Mouse (Mus musculus) thymus, adult 2 months (tissue): ENCODE results near the gene Bod1l. TPM values are rescaled to one million over a fixed set of nuclear protein-coding genes. Genes with fewer than 3 reads are reported as not detected.

Experiments used
- DNase-seq: peaks from one replicate; pipeline ENCODE4 v3.0.0; 2021
- H3K27ac ChIP-seq: fragments of 200-500 bp; 2 replicates; pipeline ENCODE4 v1.5.1; 2012; ENCODE audit warnings: low read length, control low read depth; ENCODE audit not compliant: control insufficient read depth, insufficient read depth
- H3K27me3 ChIP-seq: fragments of 200-500 bp; 2 replicates; pipeline ENCODE4 v1.6.1; 2012; ENCODE audit warnings: mild to moderate bottlenecking, low read length, moderate library complexity, mixed read lengths; ENCODE audit not compliant: control insufficient read depth, insufficient read depth
- H3K36me3 ChIP-seq: fragments of 200-500 bp; 2 replicates; pipeline ENCODE4 v1.6.1; 2012; ENCODE audit warnings: mild to moderate bottlenecking, low read length, moderate library complexity; ENCODE audit not compliant: control insufficient read depth, insufficient read depth
- H3K4me1 ChIP-seq: fragments of 200-500 bp; replicated peaks from 2 replicates; pipeline ENCODE4 v1.6.1; 2012; ENCODE audit warnings: low read length; ENCODE audit not compliant: control insufficient read depth, insufficient read depth
- H3K4me3 ChIP-seq: fragments of 200-500 bp; 2 replicates; pipeline ENCODE4 v1.5.1; 2012; ENCODE audit warnings: mild to moderate bottlenecking, low read length, control low read depth, moderate library complexity; ENCODE audit not compliant: control insufficient read depth, insufficient read depth
- CTCF ChIP-seq: fragments of 200-500 bp; IDR thresholded peaks from 2 replicates; pipeline ENCODE4 v1.5.1; 2012; ENCODE audit warnings: mild to moderate bottlenecking, control low read depth, low read length, moderate library complexity, borderline replicate concordance; ENCODE audit not compliant: control insufficient read depth, poor library complexity, insufficient read depth; ENCODE audit errors: extremely low read depth
- POLR2A ChIP-seq: fragments of 200-500 bp; IDR thresholded peaks from 2 replicates; pipeline ENCODE4 v1.6.1; 2012; ENCODE audit warnings: mild to moderate bottlenecking, low read length, control low read depth, moderate library complexity; ENCODE audit not compliant: control insufficient read depth, poor library complexity, insufficient read depth; ENCODE audit errors: extremely low read depth
- WGBS: fragments of 180-500 bp; shearing (Covaris S2); methylation state at CpG from one replicate; pipeline ENCODE4 v1.1.7; 2018; 5-methylcytosine and 5-hydroxymethylcytosine counted together
- polyA plus RNA-seq: library from polyadenylated mRNA; depleted of rRNA; stranded (reverse); fragments of >200 nt; gene quantifications from 2 replicates; pipeline ENCODE4 v1.2.3, GENCODE M21; 2012

Bod1l gene
- polyA plus RNA-seq, 1 experiment, result 7.5 TPM

- no peak for TF ChIP-seq POLR2A
- TF ChIP-seq CTCF, result no peak
- Histone ChIP-seq H3K27me3 (peaks cover 24% of the 10 kb centered on the region), H3K4me1 (peaks cover 4% of the 10 kb centered on the region; the same call in 1 of the 2 replicates), H3K27ac (no peak overlapping the region), H3K36me3 (no peaks in the 10 kb centered on the region), H3K4me3 (no peak overlapping the region)
- DNase-seq, result no peak
- 18% methylated on average over 22 of the region's 22 CpGs for WGBS
These were observed 83.1 kb downstream of the Bod1l start for GRCm38 (mm10) chr5:41760831-41761508.

GRCm38 (mm10) chr5:41760071-41760470, 84.0 kb downstream of the Bod1l start:
- Histone ChIP-seq H3K36me3 (no peaks in the 10 kb centered on the region), H3K4me3 (no peak overlapping the region), H3K27me3 (peaks cover 25% of the 10 kb centered on the region), H3K4me1 (peaks cover 4% of the 10 kb centered on the region; the same call in 1 of the 2 replicates), H3K27ac (no peak overlapping the region)
- TF ChIP-seq CTCF (no peak), POLR2A (no peak)
- WGBS, result 19% methylated on average over 8 of the region's 8 CpGs
- no peak for DNase-seq

- TF ChIP-seq POLR2A (no peak), CTCF (no peak)
- Histone ChIP-seq H3K4me1 (peaks cover 4% of the 10 kb centered on the region; the same call in 1 of the 2 replicates), H3K27me3 (peaks cover 26% of the 10 kb centered on the region), H3K36me3 (no peaks in the 10 kb centered on the region), H3K27ac (no peak overlapping the region), H3K4me3 (no peak overlapping the region)
- DNase-seq, result no peak
- WGBS, result 25% methylated on average over 19 of the region's 19 CpGs
These were observed 85.2 kb downstream of the Bod1l start for GRCm38 (mm10) chr5:41758671-41759639.

GRCm38 (mm10) chr5:41757338-41757737, 86.8 kb downstream of the Bod1l start:
- Histone ChIP-seq H3K36me3 (no peaks in the 10 kb centered on the region), H3K27ac (no peak overlapping the region), H3K4me3 (no peak overlapping the region), H3K4me1 (peaks cover 4% of the 10 kb centered on the region; the same call in 1 of the 2 replicates), H3K27me3 (peaks cover 25% of the 10 kb centered on the region)
- TF ChIP-seq POLR2A (no peak), CTCF (no peak)
- no peak for DNase-seq
- WGBS, result 20% methylated on average over 5 of the region's 5 CpGs

- Histone ChIP-seq H3K27me3 (peaks cover 18% of the 10 kb centered on the region), H3K4me1 (no peaks in the 10 kb centered on the region; the same call in 1 of the 2 replicates), H3K27ac (no peak overlapping the region), H3K36me3 (no peaks in the 10 kb centered on the region), H3K4me3 (no peak overlapping the region)
- no peak for TF ChIP-seq POLR2A
- no peak for TF ChIP-seq CTCF
- WGBS, result 10% methylated on average over 4 of the region's 4 CpGs
- DNase-seq, result no peak
These were observed 87.7 kb downstream of the Bod1l start for GRCm38 (mm10) chr5:41756396-41756795.

- no peaks in the 10 kb centered on the region for H3K4me1 ChIP-seq
- TF ChIP-seq CTCF, result no peak
- TF ChIP-seq POLR2A, result no peak
- H3K4me3 ChIP-seq, result no peak overlapping the region
- 11% methylated on average over 23 of the region's 23 CpGs for WGBS
- peaks cover 12% of the 10 kb centered on the region for H3K27me3 ChIP-seq
- DNase-seq, result no peak
- no peaks in the 10 kb centered on the region for H3K36me3 ChIP-seq
- no peak overlapping the region for H3K27ac ChIP-seq
These were observed 88.6 kb downstream of the Bod1l start for GRCm38 (mm10) chr5:41755373-41755960.
